Mouse (Mus musculus) MEL (cell line): ENCODE measurements around the gene Gm10197.

Source experiments
- CHD2 ChIP-seq: IDR thresholded peaks from 2 replicates; pipeline ENCODE4 v1.6.1; 2011; ENCODE audit warnings: low read length, improper control_type of control experiment
- CTCF ChIP-seq, 3 experiments: IDR thresholded peaks in 2 of 3; conservative IDR thresholded peaks in 1 of 3; 2 replicates each; pipeline ENCODE4 v1.5.1; 2011 to 2012; ENCODE audit warnings: low read length in 3 of 3, low read depth in 2 of 3, mild to moderate bottlenecking in 2 of 3, improper control_type of control experiment in 1 of 3, inconsistent platforms in 1 of 3, mixed read lengths in 1 of 3, moderate library complexity in 1 of 3; ENCODE audit not compliant: control insufficient read depth in 1 of 3, insufficient read depth in 1 of 3, poor library complexity in 1 of 3, severe bottlenecking in 1 of 3
- E2F4 ChIP-seq: IDR thresholded peaks from 2 replicates; pipeline ENCODE4 v1.6.1; 2011; ENCODE audit warnings: low read depth, low read length, improper control_type of control experiment, borderline replicate concordance
- HCFC1 ChIP-seq: IDR thresholded peaks from 2 replicates; pipeline ENCODE4 v1.6.1; 2012; ENCODE audit warnings: low read depth, mild to moderate bottlenecking, inconsistent platforms, low read length, improper control_type of control experiment, moderate library complexity
- MAZ ChIP-seq: IDR thresholded peaks from 2 replicates; pipeline ENCODE4 v1.6.1; 2012; ENCODE audit warnings: low read depth, mild to moderate bottlenecking, inconsistent platforms, low read length, improper control_type of control experiment
- MYC ChIP-seq: IDR thresholded peaks from 2 replicates; pipeline ENCODE4 v1.6.1; 2011; ENCODE audit warnings: low read depth, mild to moderate bottlenecking, low read length, improper control_type of control experiment, moderate library complexity
- TAL1 ChIP-seq: IDR thresholded peaks from 2 replicates; pipeline ENCODE4 v1.6.1; 2012; ENCODE audit warnings: mild to moderate bottlenecking, inconsistent platforms, low read length, moderate library complexity, mixed read lengths
- USF1 ChIP-seq: IDR thresholded peaks from 2 replicates; pipeline ENCODE4 v1.6.1; 2014; ENCODE audit warnings: low read depth, mild to moderate bottlenecking, inconsistent platforms, low read length, improper control_type of control experiment, moderate library complexity

- TF ChIP-seq CTCF (IDR thresholded peaks at IDR 0.05 in 2 of 3, conservative IDR thresholded peaks at IDR 0.05 in 1 of 3; ENCODE audit: control insufficient read depth in 1 of 3, insufficient read depth in 1 of 3, low read depth in 2 of 3, low read length in 3 of 3, poor library complexity in 1 of 3, severe bottlenecking in 1 of 3) (peak; percentile 48 to 64 (median 53); a peak in 5 of 6 replicates), E2F4 (no peak), HCFC1 (no peak), TAL1 (no peak), MAZ (no peak), MYC (no peak), CHD2 (no peak), USF1 (no peak)
These were observed 31.3 kb upstream of the Gm10197 start for GRCm38 (mm10) chr19:53402741-53403432.
